Mouse (Mus musculus): ENCODE data around the gene Fhl3. TPM values are rescaled to one million over a fixed set of nuclear protein-coding genes. Genes with fewer than 3 reads are reported as not detected.

The Fhl3 gene
- total and polyA plus RNA-seq, 2 experiments from 2014 or later: 2.0 to 6.9 TPM

- no peak for ATAC-seq (ENCODE audit: low FRiP score)
- WGBS: 15% methylated on average over 18 of the region's 18 CpGs
- no peak overlapping the region for H3K9ac ChIP-seq (replicated peaks; ENCODE audit: low read length, poor library complexity, severe bottlenecking)
These were observed 4.5 kb upstream of the Fhl3 start for GRCm38 (mm10) chr4:124695786-124696516.

DNA sequence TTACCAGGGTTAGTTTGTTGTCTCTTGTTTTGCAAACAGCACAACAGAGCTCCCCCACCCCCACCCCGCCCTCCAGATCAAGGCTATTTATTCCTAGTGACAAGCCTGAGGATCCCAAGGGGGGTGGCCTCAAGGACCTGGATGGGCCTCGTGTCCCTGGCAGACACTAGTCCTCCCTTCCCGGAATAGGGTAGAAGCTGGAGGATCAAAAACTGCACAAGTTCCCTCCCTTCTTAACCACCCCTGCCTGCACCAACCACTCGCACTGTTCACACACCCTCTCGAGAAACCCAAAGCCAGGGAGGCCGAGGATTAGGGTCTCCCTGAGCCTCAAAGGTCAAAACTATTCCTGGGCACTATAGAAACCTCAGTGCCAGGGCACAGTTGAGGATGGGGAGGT, 710 bp upstream of the Fhl3 start:
- H3K4me2 ChIP-seq (ENCODE audit: low read depth, low read length, poor library complexity, severe bottlenecking): peak overlapping the region; percentile 100; the same call in 1 of the 2 replicates
- DNase-seq (ENCODE audit: low spot score) (no peak), ATAC-seq (ENCODE audit: low FRiP score) (no peak)
- no peak for TF ChIP-seq CTCF (IDR thresholded peaks at IDR 0.05)
- peaks cover 4% of the 10 kb centered on the region; the same call in 1 of the 2 replicates for H3K4me1 ChIP-seq (ENCODE audit: insufficient read depth, low read length)
- no peak overlapping the region for H3K27ac ChIP-seq (ENCODE audit: low read depth, low read length)
- H3K27me3 ChIP-seq (ENCODE audit: insufficient read depth, low read length): peaks cover 4% of the 10 kb centered on the region; the same call in 1 of the 2 replicates
- 10% methylated on average over 6 of the region's 6 CpGs for WGBS
- no peaks in the 10 kb centered on the region for H3K9me3 ChIP-seq (ENCODE audit: low read length)
- no peaks in the 10 kb centered on the region for H3K36me3 ChIP-seq (ENCODE audit: insufficient read depth, low read length)
- H3K9ac ChIP-seq (replicated peaks; ENCODE audit: low read length, poor library complexity, severe bottlenecking): no peak overlapping the region
- H3K4me3 ChIP-seq (ENCODE audit: low read depth, low read length): peak overlapping the region; percentile 61; the same call in 1 of the 2 replicates

More at GRCm38 (mm10) chr4:124695786-124696516, 4.5 kb upstream of the Fhl3 start:
- Histone ChIP-seq H3K27ac (ENCODE audit: low read depth, low read length) (no peak overlapping the region), H3K36me3 (ENCODE audit: insufficient read depth, low read length) (no peaks in the 10 kb centered on the region), H3K27me3 (ENCODE audit: insufficient read depth, low read length) (peaks cover 4% of the 10 kb centered on the region; the same call in 1 of the 2 replicates), H3K4me3 (ENCODE audit: low read depth, low read length) (no peak overlapping the region), H3K9me3 (ENCODE audit: low read length) (no peaks in the 10 kb centered on the region), H3K4me1 (ENCODE audit: insufficient read depth, low read length) (peaks cover 9% of the 10 kb centered on the region; the same call in 1 of the 2 replicates), H3K4me2 (ENCODE audit: low read depth, low read length, poor library complexity, severe bottlenecking) (no peak overlapping the region)
- no peak for TF ChIP-seq CTCF (IDR thresholded peaks at IDR 0.05)
- no peak for DNase-seq (ENCODE audit: low spot score)

- peaks cover 4% of the 10 kb centered on the region; the same call in 1 of the 2 replicates for H3K4me1 ChIP-seq (ENCODE audit: insufficient read depth, low read length)
- no peaks in the 10 kb centered on the region for H3K36me3 ChIP-seq (ENCODE audit: insufficient read depth, low read length)
- H3K27me3 ChIP-seq (ENCODE audit: insufficient read depth, low read length): no peaks in the 10 kb centered on the region
- WGBS: 3% methylated on average over 22 of the region's 22 CpGs
- DNase-seq (ENCODE audit: low spot score): peak; percentile 46
- peak overlapping the region; percentile 61 for H3K4me3 ChIP-seq (ENCODE audit: low read depth, low read length)
- no peaks in the 10 kb centered on the region for H3K9me3 ChIP-seq (ENCODE audit: low read length)
- H3K4me2 ChIP-seq (ENCODE audit: low read depth, low read length, poor library complexity, severe bottlenecking): peak overlapping the region; percentile 100
- peak; percentile 29; the same call in 1 of the 2 replicates for ATAC-seq (ENCODE audit: low FRiP score)
- H3K9ac ChIP-seq (replicated peaks; ENCODE audit: low read length, poor library complexity, severe bottlenecking): peak overlapping the region; percentile 60
- TF ChIP-seq CTCF (IDR thresholded peaks at IDR 0.05): no peak
- no peak overlapping the region for H3K27ac ChIP-seq (ENCODE audit: low read depth, low read length)
These were observed 748 bp downstream of the Fhl3 start for GRCm38 (mm10) chr4:124701052-124701845.

DNA sequence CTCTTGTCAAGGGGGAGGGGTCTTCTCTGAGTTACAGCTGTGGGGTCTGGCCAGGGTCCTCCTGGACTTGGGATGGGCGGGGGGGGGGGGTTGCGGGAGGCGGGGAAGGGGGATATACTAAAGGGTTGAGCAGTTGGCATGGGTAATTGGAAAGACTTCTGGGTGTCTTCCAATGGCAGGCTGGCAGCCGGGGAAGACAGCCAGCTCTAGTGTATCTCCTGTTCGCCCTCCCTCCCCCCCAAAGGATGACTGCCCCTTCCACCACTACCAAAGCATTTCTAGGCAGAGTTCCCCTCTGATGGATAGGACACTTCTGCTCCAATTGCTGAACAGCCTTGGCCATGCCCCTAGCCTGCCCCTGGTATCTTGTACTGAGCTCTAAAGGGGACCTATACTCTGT, 1.4 kb downstream of the Fhl3 start:
- no peaks in the 10 kb centered on the region for H3K9me3 ChIP-seq (ENCODE audit: low read length)
- TF ChIP-seq CTCF (IDR thresholded peaks at IDR 0.05): no peak
- no peaks in the 10 kb centered on the region for H3K27me3 ChIP-seq (ENCODE audit: insufficient read depth, low read length)
- no peak overlapping the region for H3K4me3 ChIP-seq (ENCODE audit: low read depth, low read length)
- no peak overlapping the region for H3K9ac ChIP-seq (replicated peaks; ENCODE audit: low read length, poor library complexity, severe bottlenecking)
- H3K27ac ChIP-seq (ENCODE audit: low read depth, low read length): no peak overlapping the region
- 45% methylated on average over 5 of the region's 5 CpGs for WGBS
- DNase-seq (ENCODE audit: low spot score) (peak; percentile 78), ATAC-seq (ENCODE audit: low FRiP score) (no peak)
- peaks cover 4% of the 10 kb centered on the region; the same call in 1 of the 2 replicates for H3K4me1 ChIP-seq (ENCODE audit: insufficient read depth, low read length)
- H3K4me2 ChIP-seq (ENCODE audit: low read depth, low read length, poor library complexity, severe bottlenecking): peak overlapping the region; percentile 100
- no peaks in the 10 kb centered on the region for H3K36me3 ChIP-seq (ENCODE audit: insufficient read depth, low read length)

DNA sequence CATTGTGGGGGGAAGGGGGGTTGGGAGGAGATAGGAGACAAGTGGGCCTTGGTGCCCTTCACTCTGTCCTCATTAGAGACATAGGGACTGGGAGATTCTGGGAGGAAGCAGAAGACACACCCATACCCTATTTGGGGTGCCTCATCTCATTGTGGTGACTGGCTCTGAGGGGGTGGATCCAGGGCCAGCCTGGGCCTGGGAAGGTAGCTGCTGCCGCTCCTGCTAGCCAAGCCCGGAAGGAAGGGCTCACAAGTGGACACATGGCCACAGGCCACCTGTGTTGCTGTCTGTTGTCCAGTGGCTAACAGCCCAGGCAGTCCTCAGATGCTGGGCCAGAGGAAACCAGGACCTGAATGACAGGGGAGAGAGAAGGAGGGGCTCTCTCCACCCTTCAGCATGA, 2.9 kb downstream of the Fhl3 start:
- H3K36me3 ChIP-seq (ENCODE audit: insufficient read depth, low read length): no peaks in the 10 kb centered on the region
- TF ChIP-seq CTCF (IDR thresholded peaks at IDR 0.05): no peak
- WGBS: 53% methylated on average over 2 of the region's 2 CpGs
- ATAC-seq (ENCODE audit: low FRiP score): no peak
- no peak overlapping the region for H3K27ac ChIP-seq (ENCODE audit: low read depth, low read length)
- no peaks in the 10 kb centered on the region for H3K27me3 ChIP-seq (ENCODE audit: insufficient read depth, low read length)
- DNase-seq (ENCODE audit: low spot score): no peak
- no peak overlapping the region for H3K4me2 ChIP-seq (ENCODE audit: low read depth, low read length, poor library complexity, severe bottlenecking)
- no peaks in the 10 kb centered on the region for H3K9me3 ChIP-seq (ENCODE audit: low read length)
- peaks cover 4% of the 10 kb centered on the region; the same call in 1 of the 2 replicates for H3K4me1 ChIP-seq (ENCODE audit: insufficient read depth, low read length)
- no peak overlapping the region for H3K9ac ChIP-seq (replicated peaks; ENCODE audit: low read length, poor library complexity, severe bottlenecking)
- no peak overlapping the region for H3K4me3 ChIP-seq (ENCODE audit: low read depth, low read length)

Data from midbrain, postnatal 0 days (tissue).